Mouse (Mus musculus): ENCODE measurements at regions not wholly inside any gene's neighbourhood (a gene's known extent, or its start where the extent isn't known, plus 50 kb on each side); places are given as distances from the start of the nearest gene placed in this dataset.
"Not testable (repeated sequence)": the region's sequence is repeated elsewhere in the genome, so short reads cannot be mapped to it uniquely, and the experiment has no call there.

- peak; percentile 72 for DNase-seq (ENCODE audit: low read depth)
These were observed 99.3 kb upstream of the Bmp2k start for GRCm38 (mm10) chr5:96898120-96898672.

GRCm38 (mm10) chr5:96898695-96899094 lies 98.8 kb upstream of the Bmp2k start:
- DNase-seq (ENCODE audit: low read depth): peak; percentile 41

DNA sequence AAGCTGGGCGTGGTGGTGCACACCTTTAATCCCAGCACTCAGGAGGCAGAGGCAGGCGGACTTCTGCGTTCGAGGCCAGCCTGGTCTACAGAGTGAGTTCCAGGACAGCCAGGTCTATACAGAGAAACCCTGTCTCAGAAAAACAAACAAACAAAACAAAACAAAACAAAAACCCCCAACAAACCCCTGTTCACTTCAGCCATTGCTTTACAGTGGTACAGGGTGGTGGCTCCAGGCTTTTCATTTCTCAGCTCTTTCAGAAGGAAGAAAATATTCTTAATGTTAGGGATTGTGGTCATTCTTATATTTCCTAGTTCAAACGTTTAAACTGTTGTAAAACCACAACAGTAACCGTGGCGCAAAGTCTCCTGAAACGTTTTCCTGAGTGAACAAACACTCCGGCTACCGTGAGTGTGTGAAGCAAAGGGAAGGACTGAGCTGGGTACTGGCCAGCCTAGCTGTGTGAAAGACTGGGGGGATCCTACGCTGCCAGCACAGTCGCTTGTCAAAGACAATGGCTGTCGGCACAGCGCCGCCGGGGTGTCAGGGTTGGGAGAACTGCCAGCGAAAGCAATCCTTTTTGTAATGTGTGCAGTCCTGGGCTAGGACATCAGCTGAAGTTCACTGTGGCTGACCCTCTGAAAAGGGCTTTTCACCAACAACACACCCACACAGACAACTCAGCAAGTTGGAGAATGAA lies 91.8 kb upstream of the Bmp2k start:
- no peak for DNase-seq (ENCODE audit: low read depth)

DNA sequence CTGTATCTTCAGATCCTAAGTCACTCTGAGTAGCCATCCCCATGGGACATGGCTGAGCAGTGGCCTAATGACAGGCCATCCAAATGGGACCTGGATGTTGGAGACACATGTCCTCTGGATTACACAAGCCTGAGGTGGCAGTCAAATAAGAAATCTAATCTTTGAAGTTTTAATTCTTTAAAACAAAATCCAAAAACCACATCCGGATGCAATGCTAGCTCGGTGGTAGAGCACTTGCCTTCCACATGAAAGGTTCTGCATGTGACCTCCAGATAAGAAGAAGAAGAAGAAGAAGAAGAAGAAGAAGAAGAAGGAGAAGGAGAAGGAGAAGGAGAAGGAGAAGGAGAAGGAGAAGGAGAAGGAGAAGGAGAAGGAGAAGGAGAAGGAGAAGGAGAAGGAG lies 89.1 kb upstream of the Bmp2k start:
- DNase-seq (ENCODE audit: low read depth): not testable (repeated sequence)

DNA sequence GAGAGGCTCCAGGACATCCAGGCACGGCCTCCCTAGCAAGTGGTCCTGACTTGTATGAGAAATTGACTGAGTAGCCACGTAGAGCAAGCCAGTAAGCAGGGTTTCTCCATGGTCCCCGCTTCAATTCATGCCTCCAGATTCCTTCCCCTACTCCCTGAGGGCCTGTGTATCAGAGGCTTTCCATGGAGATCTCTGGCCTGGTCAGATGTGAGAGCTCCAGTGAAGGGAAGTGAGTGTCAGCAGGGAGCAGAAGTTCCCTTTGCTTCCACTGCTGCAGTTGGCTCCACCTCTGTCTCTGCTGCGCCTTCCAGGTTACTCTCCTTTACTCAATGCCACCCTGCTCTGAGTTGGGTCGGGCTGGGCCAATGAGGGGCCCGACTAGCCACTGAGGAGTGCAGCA lies 88.3 kb upstream of the Bmp2k start:
- no peak for DNase-seq (ENCODE audit: low read depth)

- no peak for DNase-seq (ENCODE audit: low read depth)
These were observed 85.8 kb upstream of the Bmp2k start for GRCm38 (mm10) chr5:96911550-96912253.

- no peak for DNase-seq (ENCODE audit: low read depth)
These were observed 85.2 kb upstream of the Bmp2k start for GRCm38 (mm10) chr5:96912254-96912635.

GRCm38 (mm10) chr5:96912781-96913180 lies 84.7 kb upstream of the Bmp2k start:
- DNase-seq (ENCODE audit: low read depth): no peak

- no peak for DNase-seq (ENCODE audit: low read depth)
These were observed 83.8 kb upstream of the Bmp2k start for GRCm38 (mm10) chr5:96913711-96914110.

GRCm38 (mm10) chr5:96914696-96915404 lies 82.6 kb upstream of the Bmp2k start:
- no peak for DNase-seq (ENCODE audit: low read depth)

DNA sequence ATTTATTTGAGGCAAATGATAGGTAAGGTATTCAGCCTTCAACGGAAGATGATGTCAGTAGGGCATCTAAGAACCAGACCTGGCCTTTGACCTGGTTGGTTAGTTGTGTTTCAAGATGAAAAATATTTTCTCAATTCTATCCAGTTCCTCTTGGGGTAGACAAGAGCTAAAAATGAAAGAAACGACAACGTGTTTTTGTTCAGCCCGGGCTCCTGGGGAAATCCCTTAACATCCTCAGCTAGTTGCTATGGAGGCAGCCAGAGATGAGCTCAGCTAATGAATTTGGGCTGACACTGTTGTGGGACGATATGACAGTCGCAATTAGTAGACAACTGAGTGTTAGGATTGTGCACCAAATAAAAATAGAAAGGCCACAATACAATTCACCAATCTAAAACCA lies 80.6 kb upstream of the Bmp2k start:
- DNase-seq (ENCODE audit: low read depth): no peak

- peak; percentile 34 for DNase-seq (ENCODE audit: low read depth)
These were observed 79.8 kb upstream of the Bmp2k start for GRCm38 (mm10) chr5:96917596-96918258.

- DNase-seq (ENCODE audit: low read depth): no peak
These were observed 78.3 kb upstream of the Bmp2k start for GRCm38 (mm10) chr5:96919149-96919548.

- DNase-seq (ENCODE audit: low read depth): no peak
These were observed 76.5 kb upstream of the Bmp2k start for GRCm38 (mm10) chr5:96921037-96921436.

- DNase-seq (ENCODE audit: low read depth): no peak
These were observed 76.0 kb upstream of the Bmp2k start for GRCm38 (mm10) chr5:96921511-96921910.

GRCm38 (mm10) chr5:96921973-96922715 lies 75.3 kb upstream of the Bmp2k start:
- DNase-seq (ENCODE audit: low read depth): no peak

GRCm38 (mm10) chr5:96922716-96923076 lies 74.8 kb upstream of the Bmp2k start:
- DNase-seq (ENCODE audit: low read depth): no peak

DNA sequence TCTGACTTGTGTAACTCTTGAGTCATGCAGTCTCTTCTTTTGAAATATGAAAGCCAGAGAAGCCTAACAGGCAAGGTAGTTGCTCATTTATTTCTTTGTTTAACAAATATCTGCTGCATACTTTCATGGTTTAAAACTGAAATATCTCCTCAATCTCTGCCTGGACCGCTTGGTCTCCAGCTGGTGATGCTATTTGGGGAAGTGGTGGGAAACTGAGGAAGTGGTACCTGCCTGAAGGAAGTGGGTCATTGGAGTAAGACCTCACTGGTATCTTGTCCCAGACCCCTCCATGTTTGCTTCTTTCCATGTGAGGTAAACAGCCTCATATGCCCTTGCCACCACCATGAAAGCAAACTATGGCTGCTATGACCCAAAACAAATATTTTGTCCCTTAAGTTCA lies 74.0 kb upstream of the Bmp2k start:
- no peak for DNase-seq (ENCODE audit: low read depth)

DNA sequence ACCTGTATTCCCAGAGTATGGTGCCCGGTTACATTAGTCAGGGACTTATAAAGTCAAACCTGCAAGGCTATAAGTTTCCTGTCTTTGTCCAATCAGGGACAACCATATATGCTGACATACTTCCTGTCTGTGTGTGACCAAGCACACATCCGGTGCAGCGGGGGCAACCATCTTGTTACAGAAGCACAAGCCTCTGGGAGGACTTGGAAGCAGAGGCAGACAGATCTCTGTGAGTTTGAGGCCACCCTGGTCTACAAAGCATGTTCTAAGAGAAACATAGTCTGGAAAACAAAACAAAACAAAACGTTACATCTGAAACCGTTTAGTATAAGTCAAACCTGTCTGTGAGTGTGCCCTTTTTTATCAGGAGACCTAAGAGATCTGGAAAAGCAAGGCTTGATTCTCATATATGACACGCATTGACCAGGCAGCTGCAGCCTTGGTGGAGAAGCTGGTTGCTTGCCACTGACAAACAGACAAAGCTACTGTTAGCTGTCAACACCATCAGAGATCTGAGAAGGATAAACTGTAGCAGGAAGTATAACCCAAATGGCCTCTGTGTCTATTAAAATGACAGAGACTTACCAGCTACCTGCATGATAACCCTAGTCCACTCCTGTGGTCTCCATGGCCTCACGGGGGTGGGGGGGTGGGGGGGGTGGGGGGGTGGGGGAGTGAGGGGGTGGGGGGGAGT lies 72.6 kb upstream of the Bmp2k start:
- DNase-seq (ENCODE audit: low read depth): no peak

DNA sequence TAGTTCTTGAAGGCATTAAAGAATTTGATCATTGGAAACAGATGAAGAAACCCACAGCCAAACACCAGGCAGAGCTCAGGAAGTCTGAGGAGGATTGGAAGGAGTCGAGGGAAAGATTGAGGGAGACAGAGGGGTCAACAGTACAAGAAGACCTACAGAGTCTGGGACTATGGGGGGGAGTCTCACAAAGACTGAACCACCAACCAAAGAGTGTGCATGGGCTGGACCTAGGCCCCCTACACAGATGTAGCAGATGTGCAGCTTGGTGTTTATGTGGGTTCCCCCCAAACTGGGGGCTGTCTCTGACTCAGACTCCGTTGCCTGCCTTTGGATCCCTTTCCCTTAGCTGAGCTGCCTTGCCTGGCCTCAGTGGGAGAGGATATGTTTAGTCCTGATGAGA lies 71.5 kb upstream of the Bmp2k start:
- DNase-seq (ENCODE audit: low read depth): no peak

DNA sequence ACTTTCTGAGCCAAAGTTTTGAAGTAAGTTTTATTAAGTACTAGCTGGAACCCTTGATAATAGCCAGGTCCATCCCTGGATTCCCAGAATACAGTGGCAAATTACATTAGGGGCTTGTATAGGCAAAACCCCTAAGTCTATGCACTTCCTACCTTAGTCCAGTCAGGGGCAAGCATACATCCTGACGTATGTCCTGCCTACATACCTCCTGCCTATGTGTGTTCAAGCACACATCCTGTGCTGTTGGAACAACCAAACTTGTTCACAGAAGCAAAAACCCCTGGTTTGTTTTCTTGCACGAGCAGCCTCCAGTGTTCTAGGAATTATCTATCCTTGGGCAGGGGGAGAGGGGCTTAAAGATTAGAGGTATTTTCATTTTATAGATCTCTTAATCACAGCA lies 66.4 kb upstream of the Bmp2k start:
- DNase-seq (ENCODE audit: low read depth): no peak
